Mouse (Mus musculus) limb, embryonic 13.5 days (tissue): ENCODE results near the gene Prkag2. TPM values are rescaled to one million over a fixed set of nuclear protein-coding genes. Genes with fewer than 3 reads are reported as not detected.

ENCODE experiments used
- ATAC-seq: fragments of 200-750 bp; cut with Nextera tagmentation; 2 replicates; pipeline ENCODE4 v1.8.0; 2017; ENCODE audit warnings: low read depth, moderate number of reproducible peaks, moderate TSS enrichment; ENCODE audit not compliant: low FRiP score
- H3K27ac ChIP-seq: fragments of 300-500 bp; sonication (generic); 2 replicates; pipeline ENCODE4 v1.5.1; 2015; ENCODE audit warnings: inconsistent platforms, mild to moderate bottlenecking, moderate library complexity
- H3K27me3 ChIP-seq: fragments of 300-500 bp; sonication (generic); 2 replicates; pipeline ENCODE4 v1.6.1; 2015; ENCODE audit warnings: mild to moderate bottlenecking, inconsistent platforms
- H3K36me3 ChIP-seq: fragments of 300-500 bp; sonication (generic); 2 replicates; pipeline ENCODE4 v1.6.1; 2015; ENCODE audit warnings: inconsistent platforms, mild to moderate bottlenecking, moderate library complexity
- H3K4me1 ChIP-seq: fragments of 300-500 bp; sonication (generic); 2 replicates; pipeline ENCODE4 v1.6.1; 2015; ENCODE audit warnings: inconsistent platforms
- H3K4me2 ChIP-seq: fragments of 300-500 bp; sonication (generic); replicated peaks from 2 replicates; pipeline ENCODE4 v1.6.1; 2015; ENCODE audit warnings: inconsistent platforms, mild to moderate bottlenecking, moderate library complexity
- H3K4me3 ChIP-seq: fragments of 300-500 bp; sonication (generic); 2 replicates; pipeline ENCODE4 v1.5.1; 2015; ENCODE audit warnings: moderate library complexity, mild to moderate bottlenecking, inconsistent platforms
- H3K9ac ChIP-seq: fragments of 300-500 bp; sonication (generic); 2 replicates; pipeline ENCODE4 v1.6.1; 2015; ENCODE audit warnings: mild to moderate bottlenecking, inconsistent platforms
- H3K9me3 ChIP-seq: fragments of 300-500 bp; sonication (generic); 2 replicates; pipeline ENCODE4 v1.6.1; 2016; ENCODE audit warnings: inconsistent platforms
- WGBS: fragments of 180-500 bp; shearing (Covaris S2); methylation state at CpG from one replicate; pipeline ENCODE4 v1.1.7; 2015; 5-methylcytosine and 5-hydroxymethylcytosine counted together
- polyA plus RNA-seq: library from polyadenylated mRNA; unstranded; fragments of >200 nt; fragmentation: Nextera tagmentation; extraction: Ambion mirVana; gene quantifications from 2 replicates; pipeline ENCODE4 v1.2.1, GENCODE M21; 2015

Prkag2 gene
- polyA plus RNA-seq, 1 experiment from 2014 or later: 21.3 TPM

DNA sequence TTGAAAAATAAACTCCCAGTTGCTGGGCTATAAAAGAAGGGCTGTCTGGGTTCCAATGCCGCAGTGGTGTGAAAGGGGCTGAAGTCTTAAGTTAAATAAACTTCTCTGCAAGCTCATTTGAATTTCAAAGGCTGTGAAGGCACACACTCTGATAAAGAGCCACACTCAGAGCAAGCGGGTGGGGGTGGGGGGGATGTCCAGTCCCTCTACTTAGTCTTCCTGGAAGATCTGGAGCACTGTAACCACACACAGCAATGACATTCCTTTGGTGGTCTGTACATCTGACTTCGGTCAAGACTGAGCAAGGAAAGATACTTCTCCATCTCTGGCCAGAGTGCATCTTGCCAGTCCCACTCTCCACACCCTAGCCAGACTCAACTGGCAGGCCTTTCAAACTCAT is 91.5 kb downstream of the Prkag2 start:
- no peaks in the 10 kb centered on the region for H3K27me3 ChIP-seq
- H3K9ac ChIP-seq: no peak overlapping the region
- peak overlapping the region; percentile 48 for H3K4me2 ChIP-seq
- no peaks in the 10 kb centered on the region for H3K9me3 ChIP-seq
- no peak for ATAC-seq
- H3K36me3 ChIP-seq: no peaks in the 10 kb centered on the region
- H3K27ac ChIP-seq: no peak overlapping the region
- H3K4me3 ChIP-seq: no peak overlapping the region
- 21% methylated on average over 3 of the region's 3 CpGs for WGBS
- peaks cover 40% of the 10 kb centered on the region for H3K4me1 ChIP-seq

DNA sequence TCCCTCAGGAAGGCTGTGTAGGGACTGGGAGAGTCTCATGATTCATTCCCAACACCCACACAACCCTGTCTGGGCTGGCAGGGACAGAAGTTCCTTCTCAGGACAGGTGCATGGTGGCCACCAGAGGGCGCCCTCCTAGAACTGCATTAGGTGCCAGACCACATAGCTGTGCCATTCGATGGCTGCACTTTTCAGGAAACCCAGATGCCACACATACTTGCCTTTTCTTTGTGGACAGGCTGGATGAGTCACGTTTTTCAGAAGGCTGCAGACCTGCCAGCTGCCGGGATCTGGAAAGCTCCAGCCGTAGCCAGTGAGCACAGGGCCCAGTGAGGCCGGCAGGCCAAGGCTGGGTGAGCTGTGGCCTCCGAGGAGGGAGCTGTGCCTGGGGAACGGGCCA is 93.6 kb downstream of the Prkag2 start:
- H3K27ac ChIP-seq: no peak overlapping the region
- H3K4me2 ChIP-seq: no peak overlapping the region
- H3K36me3 ChIP-seq: no peaks in the 10 kb centered on the region
- H3K9ac ChIP-seq: no peak overlapping the region
- 0 out of 2 replicates have a peak, but pooled peaks cover 2% of the 10 kb centered on the region for H3K9me3 ChIP-seq
- no peak overlapping the region for H3K4me3 ChIP-seq
- peaks cover 41% of the 10 kb centered on the region for H3K4me1 ChIP-seq
- 0 out of 2 replicates have a peak, but pooled peaks have one; percentile 12 for ATAC-seq
- no peaks in the 10 kb centered on the region for H3K27me3 ChIP-seq
- 41% methylated on average over 8 of the region's 8 CpGs for WGBS

- Histone ChIP-seq H3K27me3 (no peaks in the 10 kb centered on the region), H3K4me2 (no peak overlapping the region), H3K27ac (no peak overlapping the region), H3K4me1 (peaks cover 48% of the 10 kb centered on the region), H3K4me3 (no peak overlapping the region), H3K36me3 (no peaks in the 10 kb centered on the region), H3K9me3 (0 out of 2 replicates have a peak, but pooled peaks cover 2% of the 10 kb centered on the region), H3K9ac (no peak overlapping the region)
- 51% methylated on average over 6 of the region's 6 CpGs for WGBS
- ATAC-seq: no peak
Measured at GRCm38 (mm10) chr5:25005532-25006129, 94.8 kb downstream of the Prkag2 start.

DNA sequence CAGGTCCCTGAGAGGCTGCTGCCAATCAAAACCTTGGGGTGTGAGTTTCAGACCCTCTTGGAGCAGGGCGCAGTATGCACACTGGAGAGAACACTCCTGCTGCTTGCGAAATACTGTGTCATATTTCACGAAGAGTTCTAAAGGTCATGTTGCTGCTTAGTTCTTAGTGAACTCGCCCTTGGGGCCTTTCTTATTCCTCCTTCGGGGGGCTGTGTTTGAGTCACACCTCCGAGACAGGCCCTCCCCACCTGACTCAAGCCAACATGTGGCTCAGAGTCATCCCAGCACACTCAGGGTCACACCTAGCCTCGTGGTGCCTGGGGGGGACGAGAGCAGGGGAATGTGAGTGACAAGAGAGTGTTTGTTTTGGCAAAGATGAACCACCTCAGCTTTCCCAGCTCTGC is 99.0 kb downstream of the Prkag2 start:
- H3K27ac ChIP-seq: no peak overlapping the region
- H3K9me3 ChIP-seq: 0 out of 2 replicates have a peak, but pooled peaks cover 2% of the 10 kb centered on the region
- no peaks in the 10 kb centered on the region for H3K27me3 ChIP-seq
- no peak overlapping the region for H3K4me3 ChIP-seq
- H3K36me3 ChIP-seq: no peaks in the 10 kb centered on the region
- H3K4me2 ChIP-seq: no peak overlapping the region
- H3K4me1 ChIP-seq: peaks cover 16% of the 10 kb centered on the region
- no peak for ATAC-seq
- WGBS: 36% methylated on average over 8 of the region's 8 CpGs
- no peak overlapping the region for H3K9ac ChIP-seq

- Histone ChIP-seq H3K36me3 (no peaks in the 10 kb centered on the region), H3K9ac (no peak overlapping the region), H3K27ac (no peak overlapping the region), H3K4me1 (peaks cover 33% of the 10 kb centered on the region), H3K9me3 (0 out of 2 replicates have a peak, but pooled peaks cover 2% of the 10 kb centered on the region), H3K27me3 (no peaks in the 10 kb centered on the region), H3K4me2 (no peak overlapping the region), H3K4me3 (no peak overlapping the region)
- no peak for ATAC-seq
- 90% methylated on average over 4 of the region's 4 CpGs for WGBS
Measured at GRCm38 (mm10) chr5:24999351-24999750, 101.1 kb downstream of the Prkag2 start.

GRCm38 (mm10) chr5:24995576-24996100 is 104.8 kb downstream of the Prkag2 start:
- Histone ChIP-seq H3K9me3 (no peaks in the 10 kb centered on the region), H3K27ac (peak overlapping the region; percentile 52; the same call in 1 of the 2 replicates), H3K4me3 (peak overlapping the region; percentile 30), H3K4me1 (peaks cover 20% of the 10 kb centered on the region), H3K27me3 (no peaks in the 10 kb centered on the region), H3K9ac (peak overlapping the region; percentile 26; the same call in 1 of the 2 replicates), H3K4me2 (peak overlapping the region; percentile 54), H3K36me3 (no peaks in the 10 kb centered on the region)
- 32% methylated on average over 13 of the region's 13 CpGs for WGBS
- peak; percentile 84 for ATAC-seq

DNA sequence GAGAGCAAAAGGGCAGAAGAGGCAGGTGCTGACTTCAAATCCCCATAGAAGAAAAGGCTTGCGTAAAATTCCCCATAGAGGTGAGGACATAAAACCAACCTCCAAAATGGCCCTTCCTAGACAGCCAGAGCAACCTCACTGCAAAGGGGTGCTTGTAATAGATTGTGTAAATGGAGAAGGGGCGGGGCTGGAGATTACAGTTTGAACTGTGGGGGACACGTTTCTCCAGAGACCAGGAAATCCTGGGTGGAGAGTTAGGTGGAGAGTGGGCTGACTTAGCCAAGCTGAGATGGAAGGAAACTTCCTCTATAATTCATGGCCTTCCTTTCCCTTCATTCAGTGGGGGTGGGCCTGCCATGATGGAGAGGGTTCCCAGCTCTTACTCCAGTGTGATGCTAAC is 107.3 kb downstream of the Prkag2 start:
- Histone ChIP-seq H3K27ac (no peak overlapping the region), H3K27me3 (no peaks in the 10 kb centered on the region), H3K9ac (no peak overlapping the region), H3K4me3 (no peak overlapping the region), H3K4me2 (no peak overlapping the region), H3K36me3 (no peaks in the 10 kb centered on the region), H3K9me3 (no peaks in the 10 kb centered on the region), H3K4me1 (peaks cover 18% of the 10 kb centered on the region)
- ATAC-seq: no peak
- WGBS: 67% methylated on average over 3 of the region's 3 CpGs

DNA sequence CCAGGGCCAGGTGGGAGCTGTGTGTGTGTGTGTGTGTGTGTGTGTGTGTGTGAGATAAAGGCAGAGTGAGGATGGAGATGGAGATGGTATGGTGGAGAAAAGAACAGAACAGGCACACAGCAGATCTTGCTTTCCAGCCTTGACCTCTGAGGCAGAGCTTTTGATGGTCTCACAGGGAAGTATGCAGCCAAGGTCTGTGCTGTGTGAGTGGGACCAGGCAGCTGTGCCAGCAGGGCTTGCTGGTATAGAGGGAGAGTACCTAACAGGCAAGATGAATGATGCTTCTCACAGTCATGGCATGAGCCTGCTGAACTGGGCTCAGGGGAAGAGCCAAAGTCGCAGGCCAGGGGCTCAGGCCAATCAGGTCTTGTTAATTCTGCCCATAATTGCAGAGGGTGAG is 108.9 kb downstream of the Prkag2 start:
- H3K9me3 ChIP-seq: no peaks in the 10 kb centered on the region
- H3K27ac ChIP-seq: no peak overlapping the region
- H3K4me2 ChIP-seq: no peak overlapping the region
- WGBS: 71% methylated on average over 1 of the region's 1 CpGs
- no peaks in the 10 kb centered on the region for H3K36me3 ChIP-seq
- no peak overlapping the region for H3K4me3 ChIP-seq
- no peak for ATAC-seq
- H3K9ac ChIP-seq: no peak overlapping the region
- H3K27me3 ChIP-seq: no peaks in the 10 kb centered on the region
- H3K4me1 ChIP-seq: peaks cover 18% of the 10 kb centered on the region

GRCm38 (mm10) chr5:24990460-24990859 is 110.0 kb downstream of the Prkag2 start:
- no peaks in the 10 kb centered on the region for H3K36me3 ChIP-seq
- H3K27me3 ChIP-seq: no peaks in the 10 kb centered on the region
- peaks cover 17% of the 10 kb centered on the region for H3K4me1 ChIP-seq
- H3K9ac ChIP-seq: no peak overlapping the region
- H3K27ac ChIP-seq: no peak overlapping the region
- WGBS: 76% methylated on average over 5 of the region's 5 CpGs
- ATAC-seq: no peak
- no peak overlapping the region for H3K4me3 ChIP-seq
- H3K9me3 ChIP-seq: no peaks in the 10 kb centered on the region
- no peak overlapping the region for H3K4me2 ChIP-seq

DNA sequence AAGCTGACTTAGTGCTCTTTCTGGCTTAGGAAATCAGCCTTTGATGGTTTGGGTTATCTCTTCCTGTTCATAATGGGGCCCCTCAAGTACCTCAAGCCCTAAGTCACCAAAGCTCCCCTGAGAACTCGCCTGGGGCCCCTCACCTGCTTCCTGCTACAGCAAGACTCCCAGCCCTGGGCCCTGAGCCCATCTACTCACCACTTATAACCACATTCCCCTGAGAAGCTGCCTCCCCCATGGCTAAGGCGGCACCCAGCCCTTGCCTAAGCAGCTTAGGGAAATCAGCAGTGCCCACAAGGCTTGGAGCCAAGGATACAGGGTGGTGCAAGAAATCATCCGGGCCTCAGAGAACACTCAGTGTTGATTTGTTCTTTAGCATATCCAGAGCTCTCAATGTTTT is 110.8 kb downstream of the Prkag2 start:
- H3K4me3 ChIP-seq: no peak overlapping the region
- H3K4me1 ChIP-seq: peaks cover 15% of the 10 kb centered on the region
- H3K9ac ChIP-seq: no peak overlapping the region
- H3K27ac ChIP-seq: no peak overlapping the region
- H3K27me3 ChIP-seq: no peaks in the 10 kb centered on the region
- H3K9me3 ChIP-seq: no peaks in the 10 kb centered on the region
- no peak overlapping the region for H3K4me2 ChIP-seq
- 58% methylated on average over 3 of the region's 3 CpGs for WGBS
- no peaks in the 10 kb centered on the region for H3K36me3 ChIP-seq
- ATAC-seq: no peak

DNA sequence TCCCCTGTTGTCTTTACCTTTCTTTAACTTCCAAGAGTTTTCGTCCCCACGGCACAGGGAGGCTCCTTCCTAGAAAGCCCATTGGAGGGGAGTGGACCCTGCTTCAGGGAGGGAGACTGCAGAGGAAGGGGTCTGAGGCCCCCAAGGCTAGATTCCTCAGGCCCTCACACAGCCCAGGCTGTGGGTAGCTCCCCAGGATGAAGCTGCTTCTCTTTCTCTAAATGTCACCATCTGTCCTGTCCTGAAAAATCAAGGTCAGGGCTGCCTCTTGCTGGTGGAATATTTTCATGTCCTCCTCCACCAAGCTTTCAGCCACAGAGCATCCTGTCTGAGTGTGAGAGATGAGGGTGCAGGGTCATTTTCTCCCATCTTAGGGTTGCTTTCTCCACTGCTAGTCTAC is 113.5 kb downstream of the Prkag2 start:
- Histone ChIP-seq H3K36me3 (no peaks in the 10 kb centered on the region), H3K9me3 (no peaks in the 10 kb centered on the region), H3K4me2 (no peak overlapping the region), H3K4me3 (no peak overlapping the region), H3K4me1 (peaks cover 15% of the 10 kb centered on the region), H3K27ac (no peak overlapping the region), H3K27me3 (no peaks in the 10 kb centered on the region), H3K9ac (no peak overlapping the region)
- no peak for ATAC-seq
- 33% methylated on average over 2 of the region's 2 CpGs for WGBS

- H3K27ac ChIP-seq: no peak overlapping the region
- H3K9ac ChIP-seq: no peak overlapping the region
- 64% methylated on average over 8 of the region's 9 CpGs for WGBS
Measured at GRCm38 (mm10) chr5:24986204-24986940, 114.1 kb downstream of the Prkag2 start.

More at GRCm38 (mm10) chr5:24986204-24986940, 114.1 kb downstream of the Prkag2 start:
- Histone ChIP-seq H3K4me2 (no peak overlapping the region), H3K4me3 (no peak overlapping the region), H3K27me3 (no peaks in the 10 kb centered on the region), H3K36me3 (no peaks in the 10 kb centered on the region), H3K9me3 (no peaks in the 10 kb centered on the region), H3K4me1 (peaks cover 15% of the 10 kb centered on the region)
- no peak for ATAC-seq
